Mouse (Mus musculus) liver, adult 2 months (tissue): ENCODE results near the gene Chmp6. TPM values are rescaled to one million over a fixed set of nuclear protein-coding genes. Genes with fewer than 3 reads are reported as not detected.

Experiments used
- DNase-seq: peaks from one replicate; pipeline ENCODE4 v3.0.0-alpha.2; 2011; ENCODE audit warnings: low read depth, low spot score; ENCODE audit errors: extremely low read depth
- H3K27ac ChIP-seq: fragments of 200-500 bp; replicated peaks from 2 replicates; pipeline ENCODE4 v1.5.1; 2012; ENCODE audit warnings: low read depth, mild to moderate bottlenecking, control low read depth, inconsistent platforms, low read length; ENCODE audit not compliant: insufficient read depth
- H3K27me3 ChIP-seq: fragments of 200-500 bp; 2 replicates; pipeline ENCODE4 v1.6.1; 2012; ENCODE audit warnings: mild to moderate bottlenecking, moderate library complexity, low read length, inconsistent platforms; ENCODE audit not compliant: control insufficient read depth, insufficient read depth
- H3K36me3 ChIP-seq: fragments of 200-500 bp; 2 replicates; pipeline ENCODE4 v1.6.1; 2012; ENCODE audit warnings: low read length, inconsistent platforms; ENCODE audit not compliant: control insufficient read depth, insufficient read depth
- H3K4me1 ChIP-seq: fragments of 200-500 bp; 2 replicates; pipeline ENCODE4 v1.6.1; 2011; ENCODE audit warnings: low read length; ENCODE audit not compliant: control insufficient read depth, insufficient read depth
- H3K4me3 ChIP-seq: fragments of 200-500 bp; 2 replicates; pipeline ENCODE4 v1.5.1; 2011; ENCODE audit warnings: low read depth, mild to moderate bottlenecking, control low read depth, low read length, moderate library complexity; ENCODE audit not compliant: insufficient read depth
- H3K79me2 ChIP-seq: fragments of 200-500 bp; 2 replicates; pipeline ENCODE4 v1.6.1; 2012; ENCODE audit warnings: inconsistent platforms, mild to moderate bottlenecking, low read length, moderate library complexity; ENCODE audit not compliant: control insufficient read depth, insufficient read depth
- H3K9ac ChIP-seq: fragments of 200-500 bp; 2 replicates; pipeline ENCODE4 v1.6.1; 2012; ENCODE audit warnings: low read depth, mild to moderate bottlenecking, control low read depth, inconsistent platforms, low read length
- CTCF ChIP-seq: fragments of 200-500 bp; IDR thresholded peaks from 2 replicates; pipeline ENCODE4 v1.5.1; 2011; ENCODE audit warnings: low read depth, low read length, control low read depth
- POLR2A ChIP-seq: fragments of 200-500 bp; IDR thresholded peaks from 2 replicates; pipeline ENCODE4 v1.6.1; 2011; ENCODE audit warnings: low read length, control low read depth; ENCODE audit not compliant: insufficient read depth; ENCODE audit errors: extremely low read depth
- WGBS: fragments of 180-500 bp; shearing (Covaris S2); methylation state at CpG from one replicate; pipeline ENCODE4 v1.1.7; 2018; 5-methylcytosine and 5-hydroxymethylcytosine counted together
- polyA plus RNA-seq: library from polyadenylated mRNA; depleted of rRNA; stranded (reverse); fragments of >200 nt; gene quantifications from 2 replicates; pipeline ENCODE4 v1.2.3, GENCODE M21; 2012
- total RNA-seq: library from RNA; depleted of rRNA; stranded (reverse); fragments of >200 nt; gene quantifications from 2 replicates; pipeline ENCODE4 v1.2.3, GENCODE M21; 2014

Chmp6 gene
- total and polyA plus RNA-seq, 2 experiments, result 21.6 to 34.2 TPM

DNA sequence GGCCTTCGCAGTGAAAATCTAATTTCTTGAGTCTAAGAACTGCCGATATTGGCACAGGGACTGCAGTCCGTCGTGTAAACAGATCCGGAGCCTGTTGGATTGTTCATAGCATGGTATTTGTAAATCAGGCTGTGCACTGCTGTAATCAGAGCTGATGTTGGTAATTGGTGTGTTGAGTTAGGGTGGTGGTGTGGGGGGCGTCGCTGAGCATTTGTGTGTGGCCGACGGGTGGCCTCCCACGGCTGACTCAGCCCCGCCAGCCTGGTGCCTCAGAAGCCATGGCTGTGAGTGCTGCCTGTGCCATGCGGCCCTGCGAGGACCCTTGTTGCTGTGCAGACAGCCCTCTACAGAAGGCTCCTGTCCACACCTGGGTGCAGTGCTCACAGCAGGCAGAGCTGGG is 43.3 kb downstream of the Chmp6 start:
- Histone ChIP-seq H3K9ac (no peak overlapping the region), H3K4me1 (peaks cover 40% of the 10 kb centered on the region), H3K27ac (no peak overlapping the region), H3K4me3 (no peak overlapping the region), H3K36me3 (peaks cover 19% of the 10 kb centered on the region), H3K27me3 (no peaks in the 10 kb centered on the region), H3K79me2 (peaks cover 61% of the 10 kb centered on the region)
- 64% methylated on average over 13 of the region's 13 CpGs for WGBS
- DNase-seq, result no peak
- no peak for TF ChIP-seq POLR2A

GRCm38 (mm10) chr11:119958856-119959255 is 45.6 kb downstream of the Chmp6 start:
- H3K79me2 ChIP-seq, result peaks cover 43% of the 10 kb centered on the region
- 76% methylated on average over 7 of the region's 7 CpGs for WGBS
- no peak overlapping the region for H3K4me3 ChIP-seq
- H3K36me3 ChIP-seq, result peaks cover 27% of the 10 kb centered on the region
- no peak overlapping the region for H3K27ac ChIP-seq
- TF ChIP-seq POLR2A, result no peak
- TF ChIP-seq CTCF, result no peak
- no peaks in the 10 kb centered on the region for H3K27me3 ChIP-seq
- no peak for DNase-seq
- H3K9ac ChIP-seq, result no peak overlapping the region
- peaks cover 19% of the 10 kb centered on the region for H3K4me1 ChIP-seq

- Histone ChIP-seq H3K36me3 (peaks cover 27% of the 10 kb centered on the region), H3K4me3 (no peak overlapping the region), H3K9ac (no peak overlapping the region), H3K4me1 (peaks cover 11% of the 10 kb centered on the region), H3K27ac (no peak overlapping the region), H3K27me3 (no peaks in the 10 kb centered on the region), H3K79me2 (peaks cover 37% of the 10 kb centered on the region)
- TF ChIP-seq CTCF, result no peak
- no peak for TF ChIP-seq POLR2A
- DNase-seq, result no peak
- WGBS, result 82% methylated on average over 4 of the region's 4 CpGs
These were observed 46.5 kb downstream of the Chmp6 start for GRCm38 (mm10) chr11:119959714-119960113.

DNA sequence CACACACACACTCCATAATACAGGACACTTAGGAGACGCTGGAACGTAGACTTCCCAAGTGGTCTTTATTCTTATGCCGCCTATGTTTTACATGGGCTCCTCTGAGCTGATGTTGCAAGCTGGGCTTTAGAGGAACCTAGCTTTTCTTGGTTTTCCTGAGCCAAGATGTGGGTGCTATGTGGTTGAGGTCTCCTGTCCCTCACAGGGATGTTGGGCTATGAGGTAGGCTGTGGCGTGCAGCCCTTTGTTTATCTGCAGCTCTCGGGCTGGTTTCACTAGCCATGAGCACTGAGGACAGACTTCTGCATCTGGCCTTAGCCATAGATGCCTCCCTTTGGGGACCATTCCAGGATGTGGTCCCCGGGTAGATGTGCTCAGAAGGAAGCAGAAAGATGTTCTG is 47.4 kb downstream of the Chmp6 start:
- DNase-seq, result no peak
- no peaks in the 10 kb centered on the region for H3K27me3 ChIP-seq
- peaks cover 3% of the 10 kb centered on the region for H3K4me1 ChIP-seq
- peaks cover 35% of the 10 kb centered on the region for H3K79me2 ChIP-seq
- no peak overlapping the region for H3K4me3 ChIP-seq
- H3K36me3 ChIP-seq, result peaks cover 27% of the 10 kb centered on the region
- H3K9ac ChIP-seq, result no peak overlapping the region
- TF ChIP-seq POLR2A (no peak), CTCF (no peak)
- H3K27ac ChIP-seq, result no peak overlapping the region
- WGBS, result 95% methylated on average over 6 of the region's 6 CpGs

- no peak for DNase-seq
- no peaks in the 10 kb centered on the region for H3K27me3 ChIP-seq
- WGBS, result 81% methylated on average over 3 of the region's 3 CpGs
- no peak overlapping the region for H3K27ac ChIP-seq
- H3K4me1 ChIP-seq, result no peaks in the 10 kb centered on the region
- TF ChIP-seq POLR2A (no peak), CTCF (no peak)
- H3K9ac ChIP-seq, result no peak overlapping the region
- H3K36me3 ChIP-seq, result peaks cover 27% of the 10 kb centered on the region
- peaks cover 28% of the 10 kb centered on the region for H3K79me2 ChIP-seq
- H3K4me3 ChIP-seq, result no peak overlapping the region
These were observed 48.3 kb downstream of the Chmp6 start for GRCm38 (mm10) chr11:119961511-119961910.

DNA sequence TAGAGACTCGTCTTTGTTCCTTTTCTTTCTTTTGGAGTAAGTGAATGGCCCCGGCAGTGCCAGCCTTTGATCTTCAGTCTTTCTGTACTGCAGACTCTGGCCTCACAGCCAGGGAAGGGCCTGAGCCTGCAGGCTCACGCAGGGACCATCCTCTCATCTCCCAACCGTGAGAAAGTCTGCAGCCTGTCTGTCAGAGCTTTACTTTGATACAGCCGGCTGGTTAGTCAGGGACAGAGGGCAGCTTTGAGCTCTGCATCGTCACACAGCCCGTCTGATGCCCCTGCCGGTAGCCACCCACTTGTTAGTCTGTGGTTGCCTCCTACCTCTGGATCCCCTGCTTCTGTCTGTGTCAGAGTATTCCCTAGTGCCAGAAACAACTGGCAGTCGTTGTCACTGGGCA is 51.8 kb downstream of the Chmp6 start:
- WGBS, result 82% methylated on average over 9 of the region's 9 CpGs
- no peaks in the 10 kb centered on the region for H3K27me3 ChIP-seq
- H3K79me2 ChIP-seq, result peaks cover 7% of the 10 kb centered on the region; the same call in 1 of the 2 replicates
- peaks cover 20% of the 10 kb centered on the region for H3K36me3 ChIP-seq
- no peak for DNase-seq
- H3K9ac ChIP-seq, result no peak overlapping the region
- peaks cover 3% of the 10 kb centered on the region for H3K4me1 ChIP-seq
- H3K4me3 ChIP-seq, result no peak overlapping the region
- TF ChIP-seq POLR2A (no peak), CTCF (no peak)
- H3K27ac ChIP-seq, result no peak overlapping the region
